Mouse (Mus musculus): Measurements from ENCODE around the gene Pced1a.

DNA sequence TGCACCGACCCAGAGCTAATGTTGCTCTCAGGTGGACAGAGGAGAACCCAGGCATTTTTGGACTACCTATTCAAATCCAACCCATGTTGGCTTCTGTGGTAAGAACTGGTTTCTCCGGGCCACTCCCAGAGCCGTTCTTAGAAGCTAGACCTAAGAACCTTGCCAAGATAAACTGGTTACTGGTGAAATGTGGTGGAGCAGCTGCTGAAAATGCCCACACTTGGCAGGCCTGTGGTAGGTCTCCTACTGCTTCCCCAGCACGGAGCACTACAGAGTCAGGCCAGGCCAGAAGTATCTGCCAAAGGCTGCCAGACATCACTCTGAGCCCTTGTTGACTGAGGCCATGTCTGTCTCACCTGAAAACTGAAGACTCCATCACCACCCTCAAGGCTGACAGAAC, 49.5 kb downstream of the Pced1a start:
- TF ChIP-seq CTCF (IDR thresholded peaks at IDR 0.05; ENCODE audit: extremely low read depth, insufficient read length, insufficient replicate concordance, low read depth, low read length) (no peak), POLR2A (IDR thresholded peaks at IDR 0.05; ENCODE audit: low read depth, low read length) (no peak)

Data from small intestine, adult 2 months (tissue).